Mouse (Mus musculus) cerebellum, adult 9-10 months (tissue): Measurements from ENCODE around the gene Ramp1.

Experiments
- DNase-seq: peaks from one replicate; pipeline ENCODE4 v3.0.0; 2022

Ramp1 gene

GRCm38 (mm10) chr1:91240685-91241084, 61.1 kb downstream of the Ramp1 start:
- DNase-seq = no peak

GRCm38 (mm10) chr1:91241249-91241648, 61.6 kb downstream of the Ramp1 start:
- no peak for DNase-seq

GRCm38 (mm10) chr1:91248242-91248641, 68.6 kb downstream of the Ramp1 start:
- DNase-seq = no peak

GRCm38 (mm10) chr1:91248970-91249369, 69.3 kb downstream of the Ramp1 start:
- DNase-seq = peak; percentile 51

GRCm38 (mm10) chr1:91249564-91250414, 70.2 kb downstream of the Ramp1 start, which contains the start of gene Ube2f:
Ube2f (plus strand) TSS chr1:91250304.
- peak; percentile 98 for DNase-seq

GRCm38 (mm10) chr1:91250415-91251147, 71.0 kb downstream of the Ramp1 start:
- DNase-seq = peak; percentile 49

- peak; percentile 21 for DNase-seq
These were observed 71.6 kb downstream of the Ramp1 start for GRCm38 (mm10) chr1:91251148-91251650.

- DNase-seq = peak; percentile 14
These were observed 72.3 kb downstream of the Ramp1 start for GRCm38 (mm10) chr1:91251927-91252326.

GRCm38 (mm10) chr1:91257918-91258317, 78.3 kb downstream of the Ramp1 start:
- DNase-seq = no peak

- no peak for DNase-seq
These were observed 80.2 kb downstream of the Ramp1 start for GRCm38 (mm10) chr1:91259794-91260193.

- no peak for DNase-seq
These were observed 82.9 kb downstream of the Ramp1 start for GRCm38 (mm10) chr1:91262508-91262907.

- no peak for DNase-seq
These were observed 92.6 kb downstream of the Ramp1 start for GRCm38 (mm10) chr1:91272260-91272659.
